28 mouse cellular contexts compared by ENCODE assay signal in genomic region chr9:65788556-65788955, GRCm38 (mm10). TPM values are rescaled to one million over a fixed set of nuclear protein-coding genes. Genes with fewer than 3 reads are reported as not detected.
A peak's percentile ranks its signal among the peaks of the same experiment; 100 is the strongest.
DNase-seq lines count a peak whose midpoint lies in the region; ATAC-seq and TF ChIP-seq lines count a peak whose summit lies in the region.
"Had no signal": no experiment of that assay in that cellular context is flagged by ENCODE, and none has a peak within 500 bp of the region (broad histone marks: within the 10 kb centered on the region; RNA-seq: fewer than 3 reads in every experiment).

No protein-coding gene starts in this region.

- no peak overlapping the region for H3K4me3 ChIP-seq in heart, postnatal 0 days (ENCODE audit: low read depth, low read length)
- no peak overlapping the region for H3K4me3 ChIP-seq in heart, adult 2 months
- H3K4me3 ChIP-seq in limb, embryonic 14.5 days (replicated peaks; ENCODE audit: low read length), result no peak overlapping the region
- no peak overlapping the region for H3K4me3 ChIP-seq in limb, embryonic 10.5 days
- H3K4me3 ChIP-seq in midbrain, embryonic 14.5 days (replicated peaks; ENCODE audit: low read depth, low read length), result no peak overlapping the region
- no peak overlapping the region for H3K4me3 ChIP-seq in midbrain, embryonic 11.5 days (ENCODE audit: low read depth, low read length)
- H3K4me3 ChIP-seq in neural tube, embryonic 15.5 days (replicated peaks), result no peak overlapping the region
- H3K4me3 ChIP-seq: embryonic facial prominence, embryonic 15.5 days; forebrain, embryonic 15.5 days; heart, embryonic 12.5 days; limb, embryonic 13.5 days; lung, embryonic 15.5 days; midbrain, embryonic 12.5 days had no signal

- no peak for DNase-seq in heart, postnatal 0 days (ENCODE audit: low spot score)
- DNase-seq in heart, adult 2 months, result no peak
- peak; percentile 59 for DNase-seq in limb, embryonic 14.5 days (ENCODE audit: low spot score)
- DNase-seq in limb, embryonic 10.5 days (ENCODE audit: low spot score), result no peak
- no peak for DNase-seq in midbrain, embryonic 14.5 days
- DNase-seq in midbrain, embryonic 11.5 days (ENCODE audit: low spot score, missing footprints), result no peak
- DNase-seq: adrenal gland, adult 2 months; B cell, adult 2 months; cerebellum, adult 11-12 months; cerebellum, postnatal 36 days; embryo, embryonic 11 days; gastrocnemius, postnatal 10 days; heart, postnatal 4 days; kidney, adult 9 months; kidney, postnatal 25 days; retina, postnatal 1 day; right cerebral cortex, postnatal 25 days; spleen, adult 18-20 months had no signal

- H3K27ac ChIP-seq in heart, postnatal 0 days (ENCODE audit: low read depth), result 0 out of 2 replicates have a peak overlapping the region, but pooled peaks have one; percentile 62
- H3K27ac ChIP-seq in heart, adult 2 months, result no peak overlapping the region
- no peak overlapping the region for H3K27ac ChIP-seq in limb, embryonic 14.5 days (replicated peaks; ENCODE audit: low read depth, low read length)
- no peak overlapping the region for H3K27ac ChIP-seq in limb, embryonic 10.5 days
- 0 out of 2 replicates have a peak overlapping the region, but pooled peaks have one; percentile 8 for H3K27ac ChIP-seq in midbrain, embryonic 14.5 days (replicated peaks; ENCODE audit: low read depth, low read length)
- no peak overlapping the region for H3K27ac ChIP-seq in midbrain, embryonic 11.5 days (ENCODE audit: low read depth, low read length)
- H3K27ac ChIP-seq in neural tube, embryonic 15.5 days (replicated peaks), result peak overlapping the region; percentile 82; the same call in 1 of the 2 replicates
- H3K27ac ChIP-seq: embryonic facial prominence, embryonic 15.5 days; limb, embryonic 13.5 days had no signal

- no peak for TF ChIP-seq EP300 in heart, postnatal 0 days (IDR thresholded peaks at IDR 0.05; ENCODE audit: low read depth)
- TF ChIP-seq EP300 in heart, adult 2 months (IDR thresholded peaks at IDR 0.05; ENCODE audit: insufficient read depth, low read depth, low read length), result no peak

- H3K79me2 ChIP-seq in heart, adult 2 months (replicated peaks; ENCODE audit: control insufficient read depth, insufficient read depth, low read length), result no peaks in the 10 kb centered on the region; the same call in none of the 2 replicates

- H3K9ac ChIP-seq in heart, postnatal 0 days (replicated peaks; ENCODE audit: low read depth, low read length), result no peak overlapping the region
- no peak overlapping the region for H3K9ac ChIP-seq in heart, adult 2 months (ENCODE audit: low read depth, low read length)
- no peak overlapping the region for H3K9ac ChIP-seq in limb, embryonic 14.5 days (ENCODE audit: low read depth, low read length, severe bottlenecking)
- no peak overlapping the region for H3K9ac ChIP-seq in midbrain, embryonic 14.5 days (replicated peaks; ENCODE audit: low read length)
- H3K9ac ChIP-seq in midbrain, embryonic 11.5 days (ENCODE audit: low read length), result no peak overlapping the region
- no peak overlapping the region for H3K9ac ChIP-seq in neural tube, embryonic 15.5 days (replicated peaks)
- H3K9ac ChIP-seq: embryonic facial prominence, embryonic 15.5 days; forebrain, embryonic 15.5 days; limb, embryonic 13.5 days; lung, embryonic 15.5 days; midbrain, embryonic 12.5 days had no signal

- H3K4me1 ChIP-seq in heart, postnatal 0 days (ENCODE audit: control insufficient read depth, insufficient read depth), result peaks cover 57% of the 10 kb centered on the region
- peaks cover 22% of the 10 kb centered on the region for H3K4me1 ChIP-seq in heart, adult 2 months (ENCODE audit: control insufficient read depth, insufficient read depth, low read length)
- peaks cover 5% of the 10 kb centered on the region; the same call in 1 of the 2 replicates for H3K4me1 ChIP-seq in limb, embryonic 14.5 days (ENCODE audit: control insufficient read depth, insufficient read depth, low read length)
- peaks cover 38% of the 10 kb centered on the region for H3K4me1 ChIP-seq in limb, embryonic 10.5 days
- peaks cover 46% of the 10 kb centered on the region for H3K4me1 ChIP-seq in midbrain, embryonic 14.5 days (ENCODE audit: control insufficient read depth, insufficient read depth, low read length)
- peaks cover 9% of the 10 kb centered on the region; the same call in 1 of the 2 replicates for H3K4me1 ChIP-seq in midbrain, embryonic 11.5 days (ENCODE audit: control insufficient read depth, insufficient read depth, low read length)
- peaks cover 68% of the 10 kb centered on the region for H3K4me1 ChIP-seq in neural tube, embryonic 15.5 days

- no peak for TF ChIP-seq CTCF in heart, postnatal 0 days (IDR thresholded peaks at IDR 0.05; ENCODE audit: low read depth)
- TF ChIP-seq CTCF in heart, adult 2 months (IDR thresholded peaks at IDR 0.05), result no peak

- no peaks in the 10 kb centered on the region for H3K9me3 ChIP-seq in heart, postnatal 0 days (replicated peaks; ENCODE audit: control insufficient read depth, low read length)
- H3K9me3 ChIP-seq in limb, embryonic 14.5 days (ENCODE audit: control insufficient read depth, low read length), result no peaks in the 10 kb centered on the region
- no peaks in the 10 kb centered on the region for H3K9me3 ChIP-seq in limb, embryonic 10.5 days (replicated peaks)
- no peaks in the 10 kb centered on the region for H3K9me3 ChIP-seq in midbrain, embryonic 14.5 days (ENCODE audit: control insufficient read depth, low read length)
- H3K9me3 ChIP-seq in midbrain, embryonic 11.5 days (ENCODE audit: control insufficient read depth, low read length), result no peaks in the 10 kb centered on the region
- no peaks in the 10 kb centered on the region for H3K9me3 ChIP-seq in neural tube, embryonic 15.5 days (replicated peaks)
- H3K9me3 ChIP-seq: embryonic facial prominence, embryonic 15.5 days; forebrain, embryonic 15.5 days; G1E; heart, embryonic 12.5 days; limb, embryonic 13.5 days; lung, embryonic 15.5 days; midbrain, embryonic 12.5 days had no signal

- H3K36me3 ChIP-seq in heart, postnatal 0 days (replicated peaks; ENCODE audit: control insufficient read depth, insufficient read depth, low read length), result no peaks in the 10 kb centered on the region
- peaks cover 17% of the 10 kb centered on the region for H3K36me3 ChIP-seq in heart, adult 2 months (ENCODE audit: control insufficient read depth, insufficient read depth, low read length)
- H3K36me3 ChIP-seq in limb, embryonic 14.5 days (ENCODE audit: control insufficient read depth, insufficient read depth, low read length), result 0 out of 2 replicates have a peak, but pooled peaks cover 4% of the 10 kb centered on the region
- H3K36me3 ChIP-seq in limb, embryonic 10.5 days, result peaks cover 17% of the 10 kb centered on the region
- H3K36me3 ChIP-seq in midbrain, embryonic 14.5 days (ENCODE audit: control insufficient read depth, insufficient read depth, low read length), result peaks cover 3% of the 10 kb centered on the region; the same call in 1 of the 2 replicates
- no peaks in the 10 kb centered on the region for H3K36me3 ChIP-seq in midbrain, embryonic 11.5 days (ENCODE audit: control insufficient read depth, insufficient read depth, low read length)
- H3K36me3 ChIP-seq in neural tube, embryonic 15.5 days, result no peaks in the 10 kb centered on the region
- H3K36me3 ChIP-seq: embryonic facial prominence, embryonic 15.5 days; forebrain, embryonic 15.5 days had no signal

- no peak overlapping the region for H3K4me2 ChIP-seq in heart, postnatal 0 days (ENCODE audit: low read depth, low read length)
- H3K4me2 ChIP-seq in limb, embryonic 14.5 days (replicated peaks; ENCODE audit: low read depth, low read length, severe bottlenecking), result no peak overlapping the region
- no peak overlapping the region for H3K4me2 ChIP-seq in midbrain, embryonic 14.5 days (ENCODE audit: low read length)
- H3K4me2 ChIP-seq in midbrain, embryonic 11.5 days, result no peak overlapping the region
- no peak overlapping the region for H3K4me2 ChIP-seq in neural tube, embryonic 15.5 days
- H3K4me2 ChIP-seq: embryonic facial prominence, embryonic 15.5 days; forebrain, embryonic 15.5 days; limb, embryonic 13.5 days; lung, embryonic 15.5 days; midbrain, embryonic 12.5 days had no signal

- WGBS in heart, postnatal 0 days, result 50% methylated on average over 4 of the region's 4 CpGs
- WGBS in heart, adult 2 months, result 67% methylated on average over 4 of the region's 4 CpGs
- WGBS in limb, embryonic 14.5 days, result 71% methylated on average over 4 of the region's 4 CpGs
- 88% methylated on average over 4 of the region's 4 CpGs for WGBS in limb, embryonic 10.5 days
- 80% methylated on average over 4 of the region's 4 CpGs for WGBS in midbrain, embryonic 14.5 days
- 90% methylated on average over 4 of the region's 4 CpGs for WGBS in midbrain, embryonic 11.5 days
- 59% methylated on average over 4 of the region's 4 CpGs for WGBS in neural tube, embryonic 15.5 days

- intact Hi-C loops in heart, adult 2 months (cut with DNase I), result no loop called here

- no peaks in the 10 kb centered on the region for H3K27me3 ChIP-seq in heart, postnatal 0 days (ENCODE audit: control insufficient read depth, insufficient read depth, low read length)
- no peaks in the 10 kb centered on the region for H3K27me3 ChIP-seq in heart, adult 2 months (ENCODE audit: control insufficient read depth, insufficient read depth, low read length)
- H3K27me3 ChIP-seq in limb, embryonic 14.5 days (ENCODE audit: control insufficient read depth, insufficient read depth, low read length), result no peaks in the 10 kb centered on the region
- H3K27me3 ChIP-seq in limb, embryonic 10.5 days (ENCODE audit: low read depth, poor library complexity, severe bottlenecking), result no peaks in the 10 kb centered on the region
- no peaks in the 10 kb centered on the region for H3K27me3 ChIP-seq in midbrain, embryonic 14.5 days (ENCODE audit: control insufficient read depth, insufficient read depth, low read length)
- H3K27me3 ChIP-seq in midbrain, embryonic 11.5 days (ENCODE audit: control insufficient read depth, insufficient read depth, low read length), result no peaks in the 10 kb centered on the region
- no peaks in the 10 kb centered on the region for H3K27me3 ChIP-seq in neural tube, embryonic 15.5 days (replicated peaks)
- H3K27me3 ChIP-seq: CH12.LX; embryonic facial prominence, embryonic 15.5 days; forebrain, embryonic 15.5 days; heart, embryonic 12.5 days; limb, embryonic 13.5 days; lung, embryonic 15.5 days; midbrain, embryonic 12.5 days had no signal

- no peak for TF ChIP-seq POLR2A in heart, adult 2 months (IDR thresholded peaks at IDR 0.05; ENCODE audit: insufficient read depth, low read depth, low read length)
- no peak for TF ChIP-seq POLR2A in limb, embryonic 14.5 days (IDR thresholded peaks at IDR 0.05; ENCODE audit: borderline replicate concordance, extremely low read depth, insufficient read depth, insufficient read length)

- ATAC-seq in heart, postnatal 0 days (ENCODE audit: insufficient read depth, low read depth), result no peak
- ATAC-seq in limb, embryonic 14.5 days (ENCODE audit: low FRiP score, low read depth), result no peak
- ATAC-seq in midbrain, embryonic 14.5 days (ENCODE audit: low FRiP score, low TSS enrichment), result no peak
- ATAC-seq in midbrain, embryonic 11.5 days (ENCODE audit: low FRiP score), result no peak
- ATAC-seq in neural tube, embryonic 15.5 days (ENCODE audit: low FRiP score), result no peak
- ATAC-seq: forebrain, embryonic 15.5 days; inflammation-experienced regulatory T-cells, adult 6 months had no signal

RNA-seq across cellular contexts. Expression of gene Zfp609, which starts 38.8 kb away (rescaled TPM):
- total RNA-seq in heart, postnatal 0 days (2014; rRNA removed; ENCODE audit: low replicate concordance), result 7.6 and 8.7 TPM in 2 replicates
- 2.9 and 3.0 TPM in 2 replicates for polyA plus RNA-seq in heart, postnatal 0 days (2015; fragmentation: Nextera tagmentation; extraction: Ambion mirVana)
- total RNA-seq in heart, adult 2 months (2021), result 10 to 100 TPM; 23.7 to 25.5 TPM
- polyA plus RNA-seq in heart, adult 2 months (2012; rRNA removed), result 8.7 and 8.9 TPM in 2 replicates
- polyA plus RNA-seq in limb, embryonic 14.5 days (2012; rRNA removed), result 20.3 and 22.0 TPM in 2 replicates
- 7.3 and 8.8 TPM in 2 replicates for polyA plus RNA-seq in limb, embryonic 14.5 days (2014; fragmentation: Nextera tagmentation; extraction: Ambion mirVana)
- polyA plus RNA-seq in limb, embryonic 10.5 days (2016; fragmentation: Nextera tagmentation; extraction: Ambion mirVana), result 7.5 and 7.6 TPM in 2 replicates
- polyA plus RNA-seq in midbrain, embryonic 14.5 days (2014; fragmentation: Nextera tagmentation; extraction: Ambion mirVana), result 9.2 and 10.2 TPM in 2 replicates
- 7.4 and 7.6 TPM in 2 replicates for polyA plus RNA-seq in midbrain, embryonic 11.5 days (2014; fragmentation: Nextera tagmentation; extraction: Ambion mirVana)
- 6.8 and 7.1 TPM in 2 replicates for polyA plus RNA-seq in neural tube, embryonic 15.5 days (2015; fragmentation: Nextera tagmentation; extraction: Ambion mirVana)

Comparison
In these comparisons a context has a peak if more than half of its experiments do, and no peak if none do; other contexts are left out.
1. H3K27ac ChIP-seq: peak in heart, postnatal 0 days (single experiment), midbrain, embryonic 14.5 days (single experiment) and neural tube, embryonic 15.5 days (single experiment); none in heart, adult 2 months (single experiment), limb, embryonic 14.5 days (single experiment), limb, embryonic 10.5 days (single experiment) and midbrain, embryonic 11.5 days (single experiment).